Mouse (Mus musculus) heart, embryonic 13.5 days (tissue): ENCODE measurements around the gene Prpsap1. TPM values are rescaled to one million over a fixed set of nuclear protein-coding genes. Genes with fewer than 3 reads are reported as not detected.
A peak's percentile ranks its signal among the peaks of the same experiment; 100 is the strongest.

ENCODE experiments used
- ATAC-seq: fragments of 200-750 bp; cut with Nextera tagmentation; 2 replicates; pipeline ENCODE4 v1.8.0; 2017; ENCODE audit warnings: moderate TSS enrichment; ENCODE audit not compliant: insufficient number of reproducible peaks, low FRiP score, low TSS enrichment; ENCODE audit errors: extremely low read depth
- H3K27ac ChIP-seq: fragments of 300-500 bp; sonication (generic); replicated peaks from 2 replicates; pipeline ENCODE4 v1.5.1; 2015; ENCODE audit warnings: moderate library complexity, mild to moderate bottlenecking, inconsistent platforms
- H3K27me3 ChIP-seq: fragments of 300-500 bp; sonication (generic); replicated peaks from 2 replicates; pipeline ENCODE4 v1.6.1; 2015; ENCODE audit warnings: mild to moderate bottlenecking, inconsistent platforms
- H3K36me3 ChIP-seq: fragments of 300-500 bp; sonication (generic); 2 replicates; pipeline ENCODE4 v1.6.1; 2015; ENCODE audit warnings: mild to moderate bottlenecking, inconsistent platforms
- H3K4me1 ChIP-seq: fragments of 300-500 bp; sonication (generic); 2 replicates; pipeline ENCODE4 v1.6.1; 2015; ENCODE audit warnings: inconsistent platforms
- H3K4me2 ChIP-seq: fragments of 300-500 bp; sonication (generic); 2 replicates; pipeline ENCODE4 v1.6.1; 2015; ENCODE audit warnings: inconsistent platforms, mild to moderate bottlenecking, moderate library complexity
- H3K4me3 ChIP-seq: fragments of 300-500 bp; sonication (generic); 2 replicates; pipeline ENCODE4 v1.5.1; 2015; ENCODE audit warnings: moderate library complexity, mild to moderate bottlenecking, inconsistent platforms
- H3K9ac ChIP-seq: fragments of 300-500 bp; sonication (generic); 2 replicates; pipeline ENCODE4 v1.6.1; 2015; ENCODE audit warnings: inconsistent platforms, mild to moderate bottlenecking, moderate library complexity
- H3K9me3 ChIP-seq: fragments of 300-500 bp; sonication (generic); 2 replicates; pipeline ENCODE4 v1.6.1; 2016; ENCODE audit warnings: inconsistent platforms
- WGBS: fragments of 180-500 bp; shearing (Covaris S2); methylation state at CpG from one replicate; pipeline ENCODE4 v1.1.7; 2015; ENCODE audit warnings: mixed read lengths; 5-methylcytosine and 5-hydroxymethylcytosine counted together
- polyA plus RNA-seq: library from polyadenylated mRNA; unstranded; fragments of >200 nt; fragmentation: Nextera tagmentation; extraction: Ambion mirVana; gene quantifications from 2 replicates; pipeline ENCODE4 v1.2.1, GENCODE M21; 2015

Prpsap1 gene
- polyA plus RNA-seq, 1 experiment from 2014 or later, result 90.2 TPM

DNA sequence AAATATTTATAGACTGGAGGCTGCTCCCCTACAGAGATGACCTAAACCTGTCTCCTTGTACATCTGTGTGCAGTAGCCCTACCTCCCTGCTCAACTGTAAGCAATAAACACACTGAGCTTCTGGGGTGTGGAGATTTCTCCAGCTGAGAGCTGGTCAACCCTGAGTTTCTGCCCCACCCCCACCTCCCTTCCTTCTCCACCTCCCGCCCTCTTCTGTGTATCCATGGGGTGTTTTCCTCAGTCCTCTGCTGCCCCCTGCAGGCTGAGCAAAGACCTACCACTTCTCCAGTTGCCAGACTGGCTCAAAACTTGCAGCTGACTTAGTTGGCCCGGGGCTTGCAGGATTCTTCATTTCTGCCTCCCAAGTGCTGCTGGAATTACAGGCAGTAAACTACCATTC lies 30.2 kb downstream of the Prpsap1 start:
- Histone ChIP-seq H3K4me2 (no peak overlapping the region), H3K27ac (no peak overlapping the region), H3K36me3 (no peaks in the 10 kb centered on the region), H3K9ac (no peak overlapping the region), H3K27me3 (peaks cover 12% of the 10 kb centered on the region; the same call in 1 of the 2 replicates), H3K9me3 (no peaks in the 10 kb centered on the region), H3K4me3 (no peak overlapping the region), H3K4me1 (no peaks in the 10 kb centered on the region)
- ATAC-seq, result no peak; the same call in 1 of the 2 replicates
- WGBS, result 4% methylated on average over 2 of the region's 2 CpGs

DNA sequence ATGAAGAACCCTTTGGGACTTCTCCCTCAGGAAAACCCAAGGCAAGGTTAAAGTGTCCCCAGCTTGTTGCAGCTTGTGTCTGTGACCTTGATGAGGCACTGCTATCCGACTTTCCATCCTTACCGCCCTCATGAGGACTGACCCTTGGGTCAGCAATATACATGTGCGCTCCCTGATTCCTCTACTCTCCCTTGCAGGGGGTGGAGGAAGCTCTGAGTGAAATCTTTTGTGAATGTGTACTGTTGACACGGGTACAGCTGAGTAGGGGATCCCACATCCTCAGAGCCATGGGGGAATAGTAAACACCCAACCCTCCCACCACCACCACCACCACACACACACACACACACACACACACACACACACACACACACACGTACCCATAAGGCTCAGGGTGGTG lies 30.7 kb downstream of the Prpsap1 start:
- ATAC-seq, result no peak
- Histone ChIP-seq H3K4me2 (no peak overlapping the region), H3K27ac (no peak overlapping the region), H3K27me3 (peaks cover 12% of the 10 kb centered on the region; the same call in 1 of the 2 replicates), H3K36me3 (no peaks in the 10 kb centered on the region), H3K4me1 (no peaks in the 10 kb centered on the region), H3K9ac (0 out of 2 replicates have a peak overlapping the region, but pooled peaks have one; percentile 21), H3K9me3 (no peaks in the 10 kb centered on the region), H3K4me3 (no peak overlapping the region)
- WGBS, result 56% methylated on average over 5 of the region's 5 CpGs

GRCm38 (mm10) chr11:116459786-116460185 lies 34.2 kb downstream of the Prpsap1 start:
- H3K27me3 ChIP-seq, result peaks cover 19% of the 10 kb centered on the region

DNA sequence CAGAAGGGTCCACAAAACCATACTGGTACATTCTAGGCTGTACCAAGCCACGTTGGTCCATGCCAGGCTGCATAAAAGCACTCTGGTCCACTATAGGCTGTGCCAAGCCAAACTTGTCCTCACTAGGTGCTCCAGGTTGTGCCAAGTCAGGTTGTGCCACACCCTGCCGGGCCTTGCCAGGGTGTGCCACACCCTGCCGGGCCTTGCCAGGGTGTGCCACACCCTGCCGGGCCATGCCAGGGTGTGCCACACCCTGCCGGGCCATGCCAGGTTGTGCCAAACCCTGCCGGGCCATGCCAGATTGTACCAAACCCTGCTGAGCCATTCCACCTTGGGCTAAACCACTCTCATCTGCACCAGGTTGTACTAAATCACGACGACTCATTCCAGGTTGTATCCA lies 37.8 kb downstream of the Prpsap1 start:
- Histone ChIP-seq H3K27ac (no peak overlapping the region), H3K4me2 (no peak overlapping the region), H3K4me1 (no peaks in the 10 kb centered on the region), H3K9me3 (no peaks in the 10 kb centered on the region), H3K4me3 (no peak overlapping the region), H3K27me3 (peaks cover 31% of the 10 kb centered on the region), H3K36me3 (no peaks in the 10 kb centered on the region), H3K9ac (no peak overlapping the region)
- ATAC-seq, result no peak
- WGBS, result 75% methylated on average over 8 of the region's 8 CpGs

More at GRCm38 (mm10) chr11:116459786-116460185, 34.2 kb downstream of the Prpsap1 start:
- Histone ChIP-seq H3K36me3 (no peaks in the 10 kb centered on the region), H3K4me3 (no peak overlapping the region), H3K4me1 (no peaks in the 10 kb centered on the region), H3K9ac (no peak overlapping the region), H3K4me2 (no peak overlapping the region), H3K27ac (no peak overlapping the region), H3K9me3 (no peaks in the 10 kb centered on the region)
- 58% methylated on average over 4 of the region's 4 CpGs for WGBS
- no peak for ATAC-seq

- Histone ChIP-seq H3K36me3 (no peaks in the 10 kb centered on the region), H3K27ac (no peak overlapping the region), H3K4me2 (no peak overlapping the region), H3K9me3 (peaks cover 10% of the 10 kb centered on the region; the same call in 1 of the 2 replicates), H3K9ac (no peak overlapping the region), H3K4me1 (no peaks in the 10 kb centered on the region), H3K4me3 (no peak overlapping the region), H3K27me3 (peaks cover 33% of the 10 kb centered on the region)
- WGBS, result 80% methylated on average over 10 of the region's 10 CpGs
- no peak for ATAC-seq
Measured at GRCm38 (mm10) chr11:116453889-116454288, 40.1 kb downstream of the Prpsap1 start.

- no peak for ATAC-seq
- Histone ChIP-seq H3K27me3 (peaks cover 40% of the 10 kb centered on the region), H3K9ac (no peak overlapping the region), H3K36me3 (no peaks in the 10 kb centered on the region), H3K4me3 (no peak overlapping the region), H3K27ac (no peak overlapping the region), H3K4me1 (peaks cover 9% of the 10 kb centered on the region), H3K9me3 (peaks cover 10% of the 10 kb centered on the region; the same call in 1 of the 2 replicates), H3K4me2 (no peak overlapping the region)
- 90% methylated on average over 3 of the region's 3 CpGs for WGBS
Measured at GRCm38 (mm10) chr11:116449341-116449740, 44.7 kb downstream of the Prpsap1 start.

- no peak overlapping the region for H3K9ac ChIP-seq
- no peak for ATAC-seq
- peaks cover 10% of the 10 kb centered on the region; the same call in 1 of the 2 replicates for H3K9me3 ChIP-seq
- no peak overlapping the region for H3K4me3 ChIP-seq
- WGBS, result 53% methylated on average over 5 of the region's 5 CpGs
- H3K4me1 ChIP-seq, result peaks cover 9% of the 10 kb centered on the region
- H3K27ac ChIP-seq, result no peak overlapping the region
- H3K4me2 ChIP-seq, result no peak overlapping the region
- no peaks in the 10 kb centered on the region for H3K36me3 ChIP-seq
- peaks cover 30% of the 10 kb centered on the region for H3K27me3 ChIP-seq
Measured at GRCm38 (mm10) chr11:116447822-116448221, 46.2 kb downstream of the Prpsap1 start.

DNA sequence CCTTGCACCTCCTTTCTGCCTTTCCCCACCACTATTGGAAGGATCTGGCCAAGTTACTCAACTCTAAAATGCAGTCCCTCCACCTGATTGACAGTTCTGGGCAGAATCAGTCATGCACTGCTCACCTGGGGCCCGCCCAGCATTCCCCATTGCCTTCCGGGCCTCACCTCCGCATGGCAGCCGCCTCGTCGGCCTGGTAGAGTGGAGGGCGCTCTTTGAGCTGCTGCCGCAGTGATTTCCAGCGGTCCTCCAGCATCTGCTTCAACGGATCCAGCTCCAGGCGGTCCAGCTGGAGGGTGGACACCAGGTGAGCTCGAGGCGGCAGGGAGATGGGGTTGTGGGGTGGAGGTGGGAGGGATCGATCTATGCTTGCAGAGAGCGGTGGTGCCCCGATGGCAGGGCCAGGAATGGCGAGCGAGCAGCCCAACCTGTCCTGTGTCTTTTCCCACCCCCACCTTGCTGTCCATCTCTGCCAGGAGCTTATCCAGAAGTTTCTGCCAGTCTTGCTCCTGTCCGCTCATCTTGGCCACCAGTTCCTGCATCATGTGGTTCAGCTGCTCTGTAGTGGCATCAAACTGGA lies 47.6 kb downstream of the Prpsap1 start:
- Histone ChIP-seq H3K27ac (no peak overlapping the region), H3K9me3 (peaks cover 10% of the 10 kb centered on the region; the same call in 1 of the 2 replicates), H3K9ac (peak overlapping the region; percentile 56), H3K36me3 (no peaks in the 10 kb centered on the region), H3K4me3 (no peak overlapping the region), H3K4me1 (peaks cover 9% of the 10 kb centered on the region), H3K4me2 (no peak overlapping the region), H3K27me3 (peaks cover 30% of the 10 kb centered on the region)
- WGBS, result 9% methylated on average over 19 of the region's 19 CpGs
- ATAC-seq, result no peak

- Histone ChIP-seq H3K4me3 (no peak overlapping the region), H3K9ac (peak overlapping the region; percentile 56; the same call in 1 of the 2 replicates), H3K27ac (no peak overlapping the region), H3K27me3 (peaks cover 30% of the 10 kb centered on the region), H3K4me1 (peaks cover 12% of the 10 kb centered on the region), H3K36me3 (no peaks in the 10 kb centered on the region), H3K9me3 (peaks cover 7% of the 10 kb centered on the region; the same call in 1 of the 2 replicates), H3K4me2 (peak overlapping the region; percentile 30; the same call in 1 of the 2 replicates)
- WGBS, result 29% methylated on average over 16 of the region's 16 CpGs
- no peak; the same call in 1 of the 2 replicates for ATAC-seq
Measured at GRCm38 (mm10) chr11:116445596-116446307, 48.2 kb downstream of the Prpsap1 start.

DNA sequence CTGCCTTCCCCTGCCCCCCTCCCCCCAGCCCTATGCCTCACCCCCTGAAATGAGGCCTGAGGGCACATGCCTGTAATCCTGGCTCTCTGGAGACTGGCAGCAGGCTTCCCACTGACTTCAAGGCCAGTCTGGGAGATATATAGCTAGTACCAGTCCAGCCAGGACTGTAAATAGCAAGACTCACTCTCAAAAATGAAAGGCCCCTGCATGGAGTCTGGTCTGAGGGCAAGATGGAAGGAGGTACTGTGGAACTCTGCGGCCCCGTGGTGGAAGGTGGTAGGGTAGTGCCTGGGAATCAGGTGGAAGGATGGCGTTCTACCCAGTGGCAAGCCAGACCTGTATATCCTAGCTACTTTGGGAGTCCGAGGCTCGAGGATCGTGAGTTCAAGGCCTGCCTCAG lies 50.1 kb downstream of the Prpsap1 start:
- Histone ChIP-seq H3K4me1 (peaks cover 22% of the 10 kb centered on the region), H3K27ac (no peak overlapping the region), H3K36me3 (peaks cover 10% of the 10 kb centered on the region), H3K9ac (no peak overlapping the region), H3K4me2 (no peak overlapping the region), H3K9me3 (no peaks in the 10 kb centered on the region), H3K4me3 (no peak overlapping the region), H3K27me3 (peaks cover 29% of the 10 kb centered on the region)
- ATAC-seq, result no peak
- WGBS, result 82% methylated on average over 6 of the region's 6 CpGs

GRCm38 (mm10) chr11:116443311-116443710 lies 50.7 kb downstream of the Prpsap1 start:
- ATAC-seq, result no peak
- H3K4me2 ChIP-seq, result no peak overlapping the region
- H3K4me3 ChIP-seq, result no peak overlapping the region
- H3K36me3 ChIP-seq, result peaks cover 12% of the 10 kb centered on the region
- H3K27me3 ChIP-seq, result peaks cover 23% of the 10 kb centered on the region
- whole genome bisulfite sequencing, result 84% methylated on average over 6 of the region's 6 CpGs
- H3K9ac ChIP-seq, result no peak overlapping the region
- no peaks in the 10 kb centered on the region for H3K9me3 ChIP-seq
- peaks cover 22% of the 10 kb centered on the region for H3K4me1 ChIP-seq
- H3K27ac ChIP-seq, result no peak overlapping the region
